Mouse (Mus musculus) ES-CJ7 (cell line): ENCODE results near the gene Erf.

ENCODE experiments used
- DNase-seq: peaks from one replicate; pipeline ENCODE4 v3.0.0; 2011; ENCODE audit warnings: low read depth, low spot score

The Erf gene

DNA sequence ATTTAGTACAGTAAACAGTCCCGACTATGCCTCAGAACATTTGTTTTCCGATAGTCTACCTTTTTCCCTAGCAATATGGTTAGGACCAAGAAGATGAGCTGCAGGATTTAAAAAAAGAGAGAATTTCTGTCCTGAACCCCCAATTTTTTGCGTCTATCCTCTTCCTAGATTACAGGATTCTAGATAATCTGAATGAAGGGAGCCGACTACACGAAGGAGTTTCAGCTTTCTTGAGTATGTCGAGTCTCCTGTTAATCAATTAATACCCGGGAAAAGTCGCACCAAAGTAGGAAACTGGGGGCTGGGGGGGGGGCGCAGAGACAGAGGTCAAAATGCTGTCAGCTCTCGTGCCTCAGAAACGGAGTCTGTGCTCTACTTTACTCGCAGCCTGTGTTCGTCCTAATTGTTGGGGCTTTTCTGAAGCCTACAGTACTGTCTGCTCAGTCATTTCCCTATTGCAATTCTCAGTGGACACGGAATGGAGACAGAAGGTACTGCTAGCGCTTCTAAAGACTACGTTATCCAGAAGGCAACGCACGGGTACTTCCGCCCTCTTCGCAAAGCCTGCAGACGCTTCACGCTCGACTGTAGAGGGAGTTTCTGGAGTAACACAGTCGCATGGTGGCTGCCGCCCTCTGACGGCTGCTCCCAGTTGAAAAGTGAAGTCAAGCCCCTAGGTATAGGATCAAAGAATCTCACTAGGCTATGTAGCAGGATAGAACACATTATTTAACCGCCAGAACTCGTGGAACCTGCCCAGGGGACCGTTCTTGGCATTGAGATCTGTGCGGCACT is 11.5 kb downstream of the Erf start:
- peak; percentile 90 for DNase-seq

- DNase-seq: peak; percentile 96
Observed at GRCm38 (mm10) chr7:25238015-25238706, 12.4 kb downstream of the Erf start.

GRCm38 (mm10) chr7:25237249-25238014 is 13.1 kb downstream of the Erf start, which contains the start of gene Gsk3a:
Gene Gsk3a (minus strand): TSS chr7:25237851.
- peak; percentile 96 for DNase-seq

DNA sequence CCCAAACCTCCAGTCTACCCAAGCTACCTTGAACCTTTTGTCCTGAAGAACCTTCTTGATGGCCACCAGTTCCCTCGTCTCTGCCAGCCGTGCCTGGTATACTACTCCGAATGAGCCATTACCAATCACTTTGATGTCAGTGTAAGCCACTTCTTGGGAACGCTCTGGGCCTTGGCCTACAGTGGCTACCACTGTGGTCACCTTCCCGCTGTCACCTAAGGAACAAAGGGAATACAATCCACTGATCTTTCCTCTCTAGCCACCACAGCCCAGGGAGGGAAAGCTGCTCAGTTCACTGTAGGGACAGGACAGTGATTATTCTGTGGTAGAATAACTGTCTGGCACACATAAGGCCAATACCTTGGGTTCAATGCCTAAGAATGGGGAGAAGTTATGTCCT is 15.0 kb downstream of the Erf start:
- no peak for DNase-seq

DNA sequence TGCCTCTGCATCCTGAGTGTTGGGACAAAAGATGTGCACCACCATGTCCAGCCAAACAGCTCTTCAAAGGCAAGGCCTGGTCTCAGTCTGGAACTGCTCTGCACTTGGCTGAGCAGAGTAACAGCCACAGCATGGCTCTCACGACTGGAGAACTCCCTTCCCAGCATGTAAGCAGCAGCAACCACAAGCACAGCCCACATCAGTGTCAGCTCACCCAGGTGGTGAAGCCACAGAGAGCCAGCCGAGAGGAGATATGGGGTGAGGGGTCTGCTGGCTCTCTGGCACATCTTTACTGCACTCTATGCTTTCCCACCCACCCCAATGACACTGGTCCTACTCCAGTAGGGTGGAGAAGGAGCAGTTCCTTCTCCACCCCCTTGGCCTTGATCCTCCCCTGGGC is 17.5 kb downstream of the Erf start:
- no peak for DNase-seq

- peak; percentile 43 for DNase-seq
Observed at GRCm38 (mm10) chr7:25232101-25232648, 18.4 kb downstream of the Erf start.

- no peak for DNase-seq
Observed at GRCm38 (mm10) chr7:25230690-25231285, 19.8 kb downstream of the Erf start.

DNA sequence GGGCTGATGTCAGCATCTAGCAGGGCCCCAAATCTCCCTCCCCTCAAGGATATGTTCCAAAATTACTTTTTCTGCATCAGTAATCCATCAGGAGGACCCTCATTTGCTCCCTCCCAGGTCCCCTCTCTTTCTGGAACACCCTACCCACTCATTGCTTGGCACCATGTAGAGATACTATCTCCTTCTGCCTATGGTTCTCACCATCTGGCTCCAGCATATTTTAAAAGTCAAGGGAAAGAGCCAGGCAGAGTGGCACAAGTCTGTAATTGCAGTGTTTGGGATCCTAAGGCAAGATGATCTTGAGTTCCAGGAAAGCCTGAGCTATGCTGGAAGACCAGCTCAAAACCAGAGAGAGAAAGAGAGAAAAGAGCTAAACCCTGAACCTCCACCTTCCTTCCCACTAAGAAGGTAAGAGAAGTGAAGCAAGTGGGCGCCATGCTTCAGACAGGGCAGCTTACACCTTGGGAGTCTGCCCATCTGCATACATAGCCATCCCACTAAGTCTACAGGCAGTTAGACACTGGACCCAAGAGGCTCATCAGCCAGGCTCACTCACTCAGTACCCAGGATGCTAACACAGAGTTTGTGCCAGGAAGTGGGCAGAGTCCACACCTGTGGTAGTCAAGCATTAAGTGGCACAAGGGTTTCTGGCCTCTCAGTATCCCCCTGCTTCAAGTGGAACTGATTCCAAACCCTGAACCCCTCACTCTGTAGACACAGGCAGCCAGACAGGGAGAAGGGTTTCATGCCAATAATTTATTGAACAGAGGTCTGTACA is 22.8 kb downstream of the Erf start:
- no peak for DNase-seq

- no peak for DNase-seq
Observed at GRCm38 (mm10) chr7:25222275-25222967, 28.1 kb downstream of the Erf start.

GRCm38 (mm10) chr7:25221102-25221883 is 29.3 kb downstream of the Erf start, which contains the start of gene Zfp526:
Gene Zfp526 (plus strand): TSS chr7:25221425.
- DNase-seq: peak; percentile 98

DNA sequence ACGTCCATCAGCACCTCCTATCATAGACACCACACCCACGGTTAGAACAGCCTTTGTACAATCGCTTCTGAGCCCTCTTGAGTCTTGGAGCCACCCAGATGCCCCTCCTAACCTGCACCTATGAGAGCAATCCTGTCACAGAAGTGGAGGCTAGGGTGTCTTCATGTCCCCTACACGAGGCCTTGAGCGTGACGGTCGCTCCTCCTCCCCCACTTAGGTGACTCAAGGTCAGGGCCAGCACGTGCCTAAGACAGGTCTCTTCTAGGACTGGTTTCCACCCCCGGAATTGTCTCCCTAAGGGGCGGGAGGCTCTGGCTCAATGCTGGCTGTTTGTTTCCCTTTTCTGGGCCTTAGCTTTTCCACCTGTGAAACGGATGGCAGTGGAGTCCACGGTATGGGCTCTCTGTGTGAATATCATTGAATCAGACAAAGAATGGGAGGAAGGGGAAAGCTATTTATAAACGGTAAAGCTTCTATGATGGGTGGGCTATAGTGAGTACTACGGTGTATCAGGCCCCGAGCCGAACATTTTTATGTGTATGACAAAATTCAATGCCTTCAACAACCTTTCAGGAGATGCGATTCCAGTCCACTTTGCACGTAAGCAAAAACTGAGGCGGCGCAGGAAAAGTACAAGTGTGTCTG is 30.0 kb downstream of the Erf start, which contains the start of gene Dedd2:
TSS of gene Dedd2 (minus strand) at position 159 of the 645 bp plus-strand sequence.
- peak; percentile 57 for DNase-seq

- DNase-seq: peak; percentile 98
Observed at GRCm38 (mm10) chr7:25219756-25220456, 30.7 kb downstream of the Erf start.

- DNase-seq: no peak
Observed at GRCm38 (mm10) chr7:25219416-25219750, 31.2 kb downstream of the Erf start.

DNA sequence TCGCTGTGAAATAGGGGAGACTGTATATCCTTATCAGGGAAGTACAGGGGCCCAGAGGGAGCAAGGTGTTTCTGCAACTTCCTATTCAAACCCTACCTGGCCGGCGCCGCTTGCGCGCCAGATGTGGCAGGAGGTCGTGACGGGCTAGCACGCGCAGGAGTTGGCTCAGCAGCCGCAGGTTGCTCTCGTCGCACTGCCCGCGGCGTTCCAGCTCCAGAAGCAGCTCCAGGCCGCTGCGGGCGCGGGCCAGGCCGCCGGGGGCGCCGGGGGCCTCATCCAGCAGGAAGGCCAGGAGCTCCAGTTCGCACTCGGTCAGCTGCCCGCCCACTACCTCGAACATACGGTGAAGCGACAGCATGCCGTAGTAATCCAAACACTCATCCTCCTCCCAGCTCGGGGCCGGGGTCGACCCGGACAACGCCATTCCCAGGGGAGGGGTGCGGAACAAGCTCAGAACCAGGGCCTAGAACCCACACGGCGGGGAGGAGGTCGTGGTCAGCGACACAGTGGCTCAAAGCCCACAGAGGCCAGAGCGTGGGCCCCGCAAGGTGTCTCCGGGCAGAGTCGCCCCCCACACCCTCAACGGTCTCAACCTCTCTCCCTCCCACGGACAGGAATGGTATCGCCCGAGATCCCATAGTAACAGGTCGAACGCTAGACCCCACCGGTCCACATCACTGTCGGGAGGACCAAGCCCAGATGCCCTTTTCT is 31.7 kb downstream of the Erf start:
- DNase-seq: peak; percentile 59

- DNase-seq: no peak
Observed at GRCm38 (mm10) chr7:25217653-25218395, 32.7 kb downstream of the Erf start.

DNA sequence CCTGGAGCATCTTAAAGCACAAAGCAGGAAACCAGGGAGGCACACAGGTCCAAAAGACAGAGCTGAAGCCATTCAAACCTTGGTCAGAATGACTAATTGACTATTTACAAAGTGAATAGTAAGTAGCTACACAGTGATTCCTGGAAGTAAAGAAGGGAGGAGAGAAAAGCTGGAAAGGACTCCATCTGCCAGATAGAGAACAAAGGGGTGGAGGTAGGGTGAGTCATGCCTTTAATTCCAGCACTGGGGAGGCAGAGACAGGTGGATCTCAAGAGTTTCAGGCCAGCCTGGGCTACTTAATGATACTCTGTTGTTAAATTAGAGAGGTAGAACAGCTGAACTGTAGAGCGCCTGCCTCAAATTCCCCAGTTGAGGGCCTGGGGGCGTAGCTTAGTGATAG is 36.4 kb downstream of the Erf start:
- peak; percentile 63 for DNase-seq

- DNase-seq: no peak
Observed at GRCm38 (mm10) chr7:25213099-25213498, 37.5 kb downstream of the Erf start.
